Mouse (Mus musculus) small intestine, adult 2 months (tissue): ENCODE measurements at regions not wholly inside any gene's neighbourhood (a gene's known extent, or its start where the extent isn't known, plus 50 kb on each side); places are given as distances from the start of the nearest gene placed in this dataset.

ENCODE experiments used
- H3K27ac ChIP-seq: fragments of 200-500 bp; 2 replicates; pipeline ENCODE4 v1.5.1; 2012; ENCODE audit warnings: low read depth, low read length, control low read depth, inconsistent platforms; ENCODE audit not compliant: insufficient read depth
- H3K27me3 ChIP-seq: fragments of 200-500 bp; 2 replicates; pipeline ENCODE4 v1.6.1; 2012; ENCODE audit warnings: mild to moderate bottlenecking, moderate library complexity, low read length, inconsistent platforms; ENCODE audit not compliant: control insufficient read depth, insufficient read depth
- H3K36me3 ChIP-seq: fragments of 200-500 bp; 2 replicates; pipeline ENCODE4 v1.6.1; 2012; ENCODE audit warnings: mild to moderate bottlenecking, low read length, control low read depth, inconsistent platforms; ENCODE audit not compliant: control insufficient read depth, insufficient read depth
- H3K4me1 ChIP-seq: fragments of 200-500 bp; 2 replicates; pipeline ENCODE4 v1.6.1; 2012; ENCODE audit warnings: low read length, inconsistent platforms, mixed read lengths; ENCODE audit not compliant: control insufficient read depth, insufficient read depth, insufficient read length
- H3K4me3 ChIP-seq: fragments of 200-500 bp; 2 replicates; pipeline ENCODE4 v1.5.1; 2012; ENCODE audit warnings: low read depth, mild to moderate bottlenecking, control low read depth, inconsistent platforms, low read length, moderate library complexity
- CTCF ChIP-seq: fragments of 200-500 bp; IDR thresholded peaks from 2 replicates; pipeline ENCODE4 v1.5.1; 2012; ENCODE audit warnings: low read depth, mild to moderate bottlenecking, control low read depth, inconsistent platforms, low read length, moderate library complexity, mixed read lengths; ENCODE audit not compliant: insufficient replicate concordance, insufficient read length; ENCODE audit errors: extremely low read depth
- POLR2A ChIP-seq: fragments of 200-500 bp; IDR thresholded peaks from 2 replicates; pipeline ENCODE4 v1.6.1; 2012; ENCODE audit warnings: low read depth, mild to moderate bottlenecking, control low read depth, inconsistent platforms, low read length, moderate library complexity
- WGBS: fragments of 180-500 bp; shearing (Covaris S2); methylation state at CpG from one replicate; pipeline ENCODE4 v1.1.7; 2018; 5-methylcytosine and 5-hydroxymethylcytosine counted together

DNA sequence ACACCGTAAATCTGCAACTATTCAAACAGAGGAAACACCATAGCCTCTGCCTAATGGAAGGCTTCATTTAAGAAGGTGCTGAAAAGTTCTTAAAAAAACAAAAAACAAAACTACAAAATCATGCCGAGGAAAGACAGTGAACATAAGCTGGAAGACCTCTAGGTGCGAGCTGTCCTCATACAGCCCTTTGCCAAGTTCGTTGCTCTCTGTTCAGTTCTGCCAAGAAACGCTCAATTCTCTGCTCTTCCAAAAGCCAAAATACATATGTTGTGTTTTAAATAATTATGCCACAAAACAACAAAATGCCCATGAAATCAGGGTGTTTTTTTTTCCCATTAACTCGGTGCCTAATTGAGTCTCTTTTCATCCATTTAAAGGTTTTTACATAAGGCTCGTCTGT, 134.8 kb upstream of the Gbe1 start:
- Histone ChIP-seq H3K27ac (no peak overlapping the region), H3K27me3 (no peaks in the 10 kb centered on the region), H3K4me3 (no peak overlapping the region), H3K36me3 (no peaks in the 10 kb centered on the region), H3K4me1 (no peaks in the 10 kb centered on the region)
- TF ChIP-seq POLR2A: no peak
- TF ChIP-seq CTCF: no peak
- WGBS: 81% methylated on average over 7 of the region's 7 CpGs

DNA sequence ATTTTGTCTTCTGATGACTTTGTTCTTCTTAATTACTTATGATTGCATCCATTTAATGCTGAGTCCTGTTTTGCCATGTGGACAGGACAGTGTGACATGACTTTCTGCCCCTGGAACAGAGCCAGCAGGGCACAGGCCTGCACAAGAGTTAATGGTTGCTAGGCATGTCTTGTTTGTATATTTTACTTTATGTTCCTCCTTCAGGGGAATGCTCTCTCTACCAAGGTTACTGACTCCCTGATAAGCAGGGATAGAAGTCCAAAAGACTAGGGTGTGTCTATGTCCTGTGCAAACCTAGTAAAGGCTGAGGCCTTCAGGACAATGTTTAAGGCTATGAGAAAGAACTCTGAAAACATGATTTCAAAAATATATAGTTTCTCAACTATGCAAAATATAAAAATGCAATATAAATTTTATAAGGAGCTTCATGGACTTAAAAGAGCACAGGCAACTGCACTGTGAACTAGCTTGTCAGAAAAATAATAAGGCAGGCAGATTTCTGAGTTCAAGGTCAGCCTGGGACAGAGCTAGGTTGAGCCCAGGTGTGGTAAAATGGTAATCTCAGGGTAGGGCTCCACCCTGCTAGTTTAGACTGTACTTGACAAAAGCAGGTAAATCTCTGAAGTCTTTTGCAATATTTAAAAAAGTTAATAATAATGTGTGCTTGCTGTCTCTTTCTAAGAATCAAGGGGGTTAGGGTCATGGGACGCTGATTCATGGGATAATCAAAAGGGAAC, 99.7 kb upstream of the Gbe1 start:
- Histone ChIP-seq H3K36me3 (no peaks in the 10 kb centered on the region), H3K4me1 (peaks cover 5% of the 10 kb centered on the region; the same call in 1 of the 2 replicates), H3K27ac (peak overlapping the region; percentile 55; the same call in 1 of the 2 replicates), H3K4me3 (no peak overlapping the region), H3K27me3 (no peaks in the 10 kb centered on the region)
- WGBS: 48% methylated on average over 1 of the region's 1 CpGs
- no peak for TF ChIP-seq POLR2A
- TF ChIP-seq CTCF: no peak

DNA sequence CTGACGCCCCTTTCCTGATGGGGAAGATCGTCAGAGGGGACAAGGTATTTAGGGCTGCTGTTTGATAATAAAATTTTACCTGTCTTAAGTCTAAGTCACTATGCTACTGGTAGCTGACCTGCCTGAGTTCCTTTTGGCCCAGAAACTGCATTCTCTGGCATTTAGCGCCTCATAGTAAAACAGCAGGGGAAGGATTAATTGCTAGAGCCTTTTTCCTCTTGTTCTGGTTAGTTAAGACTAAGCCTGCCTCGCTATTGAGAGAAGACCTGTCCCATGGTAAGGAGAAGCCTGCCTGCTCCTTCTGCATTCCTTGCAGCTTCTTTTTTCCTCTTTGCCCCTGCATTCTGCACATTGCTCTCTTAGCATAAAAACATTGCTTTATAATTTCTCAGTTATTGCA, 98.9 kb upstream of the Gbe1 start:
- H3K4me3 ChIP-seq: no peak overlapping the region
- TF ChIP-seq CTCF (no peak), POLR2A (no peak)

DNA sequence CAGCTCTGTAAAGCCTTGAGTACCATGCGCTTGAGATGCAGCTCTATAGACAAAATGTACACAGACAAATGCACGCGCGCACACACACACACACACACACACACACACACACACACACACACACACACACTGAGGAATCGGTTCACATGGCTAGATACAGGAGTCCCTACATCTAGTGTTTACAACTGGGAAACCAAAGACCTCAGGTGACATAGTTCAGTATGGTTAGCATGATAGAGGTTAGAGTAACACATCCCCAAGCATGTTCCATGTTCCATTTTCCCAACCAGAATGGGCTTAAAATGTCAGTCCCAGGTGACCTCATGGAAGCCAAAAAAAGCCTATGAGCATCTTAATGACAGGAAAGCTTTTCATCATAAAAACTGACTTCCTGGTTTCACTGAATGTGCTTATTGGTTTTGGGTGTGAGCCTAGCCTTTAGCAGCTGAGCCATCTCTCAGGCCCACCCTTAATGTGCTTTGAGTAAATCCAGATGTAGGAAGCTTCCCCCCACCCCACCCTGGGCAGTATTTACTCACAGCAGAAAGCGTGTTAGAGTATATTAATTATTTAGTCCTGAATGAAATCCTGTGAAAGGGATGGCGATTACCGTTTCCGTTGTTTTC, 86.0 kb upstream of the Gbe1 start:
- Histone ChIP-seq H3K27me3 (no peaks in the 10 kb centered on the region), H3K36me3 (no peaks in the 10 kb centered on the region), H3K4me3 (no peak overlapping the region), H3K27ac (no peak overlapping the region), H3K4me1 (no peaks in the 10 kb centered on the region)
- 87% methylated on average over 9 of the region's 9 CpGs for WGBS
- TF ChIP-seq CTCF (no peak), POLR2A (no peak)

More for the DNA sequence above, 98.9 kb upstream of the Gbe1 start:
- 25% methylated on average over 4 of the region's 4 CpGs for WGBS
- Histone ChIP-seq H3K4me1 (peaks cover 5% of the 10 kb centered on the region; the same call in 1 of the 2 replicates), H3K27me3 (no peaks in the 10 kb centered on the region), H3K36me3 (no peaks in the 10 kb centered on the region), H3K27ac (peak overlapping the region; percentile 55)

DNA sequence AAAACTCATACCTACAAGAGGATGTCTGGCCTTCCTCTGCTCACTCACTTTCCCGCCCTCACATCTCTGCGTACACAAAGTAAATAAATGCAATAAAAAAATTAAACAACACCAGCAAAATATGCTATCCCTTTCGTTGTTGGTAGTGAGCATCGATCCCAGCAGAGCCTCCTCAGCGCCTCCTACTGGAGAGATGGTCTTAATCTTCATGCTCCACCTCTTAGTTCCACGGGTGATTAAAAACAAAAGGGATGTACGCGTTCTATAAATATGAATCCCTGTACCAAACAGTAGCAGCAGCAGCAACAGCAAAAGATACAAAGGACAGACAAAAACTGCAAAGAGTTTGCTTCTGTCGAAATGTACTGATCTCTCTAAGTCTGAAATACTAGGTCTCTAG, 81.0 kb upstream of the Gbe1 start:
- no peak for TF ChIP-seq CTCF
- no peak for TF ChIP-seq POLR2A
- H3K4me3 ChIP-seq: no peak overlapping the region
- H3K27me3 ChIP-seq: no peaks in the 10 kb centered on the region
- no peaks in the 10 kb centered on the region for H3K36me3 ChIP-seq
- no peak overlapping the region for H3K27ac ChIP-seq
- H3K4me1 ChIP-seq: no peaks in the 10 kb centered on the region
- WGBS: 83% methylated on average over 9 of the region's 9 CpGs

DNA sequence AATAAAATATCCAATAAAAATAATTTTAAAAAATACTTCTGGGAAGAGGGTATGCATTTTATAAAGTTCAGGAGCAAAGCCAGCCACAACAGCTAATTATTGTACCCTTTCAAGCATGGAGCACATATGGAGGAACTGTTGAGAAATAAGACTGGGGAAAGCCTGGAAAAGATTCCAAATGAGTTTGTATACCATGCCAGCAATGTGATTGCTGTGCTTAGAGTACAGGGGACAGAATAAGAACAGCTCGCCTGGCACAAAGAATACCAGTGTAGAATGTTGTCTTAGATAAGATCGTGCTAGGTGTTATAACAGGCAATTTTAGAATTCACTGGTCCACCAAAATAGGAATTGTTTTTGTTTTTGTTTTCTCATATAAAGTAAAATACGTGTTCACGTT, 78.6 kb upstream of the Gbe1 start:
- H3K27me3 ChIP-seq: no peaks in the 10 kb centered on the region
- no peak overlapping the region for H3K4me3 ChIP-seq
- no peak overlapping the region for H3K27ac ChIP-seq
- TF ChIP-seq POLR2A: no peak
- TF ChIP-seq CTCF: no peak
- no peaks in the 10 kb centered on the region for H3K36me3 ChIP-seq
- 90% methylated on average over 4 of the region's 4 CpGs for WGBS
- H3K4me1 ChIP-seq: no peaks in the 10 kb centered on the region

DNA sequence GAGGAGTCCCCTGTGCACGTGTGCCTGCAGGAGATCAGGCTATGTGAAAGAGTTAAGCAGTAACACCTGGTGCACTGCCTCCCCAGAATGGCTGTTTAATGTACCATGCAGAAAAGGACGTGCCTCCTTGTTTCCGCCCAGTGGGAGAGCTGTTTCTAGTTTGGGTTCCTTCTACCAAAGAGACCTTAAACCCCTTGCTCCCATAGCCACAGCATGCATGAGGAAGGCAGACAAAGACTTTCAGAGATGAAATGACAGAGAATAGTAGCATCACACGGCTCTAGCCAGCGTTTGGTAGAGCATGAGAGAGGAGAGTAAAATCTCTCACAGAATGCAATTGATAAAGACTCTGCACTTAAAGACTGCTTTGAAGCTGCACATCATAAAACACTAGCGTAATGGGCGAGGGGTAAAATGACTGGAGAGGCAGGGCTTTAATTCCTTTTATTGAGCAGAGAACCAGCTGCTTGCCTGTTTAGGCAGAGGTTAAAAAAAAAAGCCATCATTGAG, 74.3 kb upstream of the Gbe1 start:
- Histone ChIP-seq H3K4me1 (no peaks in the 10 kb centered on the region), H3K4me3 (no peak overlapping the region), H3K36me3 (no peaks in the 10 kb centered on the region), H3K27me3 (no peaks in the 10 kb centered on the region), H3K27ac (no peak overlapping the region)
- 46% methylated on average over 7 of the region's 7 CpGs for WGBS
- TF ChIP-seq POLR2A (no peak), CTCF (no peak)

DNA sequence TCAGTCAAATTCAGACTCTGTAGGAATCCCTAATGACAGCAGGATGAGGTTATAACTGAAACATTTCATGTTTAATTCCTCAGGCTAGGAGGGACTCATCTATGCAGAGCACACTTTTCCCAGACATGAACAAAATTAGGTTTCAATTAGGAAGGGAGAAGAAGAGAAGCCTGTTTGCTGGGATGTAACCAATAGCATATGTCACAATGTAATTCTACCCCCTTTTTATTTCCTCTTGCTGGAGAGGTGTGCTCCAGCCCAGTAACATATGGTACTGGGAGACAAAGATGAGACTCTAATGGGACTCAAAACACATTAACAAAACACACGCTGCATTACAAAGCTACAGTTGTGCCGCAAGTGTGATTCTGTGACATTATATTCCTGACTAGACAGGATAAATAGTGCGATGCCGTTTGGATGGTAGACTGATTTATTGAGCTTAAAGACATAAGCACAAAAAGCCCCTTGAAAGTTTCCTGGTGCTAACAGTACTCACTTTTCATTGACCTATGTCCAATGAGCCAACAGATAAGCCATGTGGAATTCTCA, 69.5 kb upstream of the Gbe1 start:
- WGBS: 88% methylated on average over 4 of the region's 4 CpGs
- Histone ChIP-seq H3K4me3 (no peak overlapping the region), H3K4me1 (no peaks in the 10 kb centered on the region), H3K27me3 (no peaks in the 10 kb centered on the region), H3K27ac (no peak overlapping the region), H3K36me3 (no peaks in the 10 kb centered on the region)
- TF ChIP-seq CTCF: no peak
- TF ChIP-seq POLR2A: no peak
